Mouse (Mus musculus): Measurements from ENCODE around the gene Mylip. TPM values are rescaled to one million over a fixed set of nuclear protein-coding genes. Genes with fewer than 3 reads are reported as not detected.
A peak's percentile ranks its signal among the peaks of the same experiment; 100 is the strongest.

The Mylip gene
- polyA plus RNA-seq, 2 experiments = 3.3 to 8.2 TPM

- no peak overlapping the region for H3K9ac ChIP-seq (replicated peaks)
- H3K4me3 ChIP-seq (ENCODE audit: insufficient read depth in 1 of 2, low read depth in 2 of 2, low read length in 2 of 2) = no peak overlapping the region
- ATAC-seq (ENCODE audit: insufficient read depth) (no peak), DNase-seq (ENCODE audit: low read depth in 3 of 3, low spot score in 3 of 3) (no peak)
- H3K27ac ChIP-seq = peak overlapping the region; percentile 13
- WGBS (ENCODE audit: insufficient replicate concordance) = 77% methylated on average over 7 of the region's 7 CpGs
- TF ChIP-seq EP300 (IDR thresholded peaks at IDR 0.05; ENCODE audit: low read depth) (no peak), CTCF (IDR thresholded peaks at IDR 0.05; ENCODE audit: low read depth) (peak; percentile 51)
- peak overlapping the region; percentile 4; the same call in 1 of the 2 replicates for H3K4me2 ChIP-seq (ENCODE audit: low read depth)
- H3K27me3 ChIP-seq (ENCODE audit: control insufficient read depth, insufficient read depth, low read length) = no peaks in the 10 kb centered on the region
- H3K36me3 ChIP-seq (replicated peaks; ENCODE audit: control insufficient read depth, insufficient read depth, low read depth) = peaks cover 30% of the 10 kb centered on the region
- peaks cover 57 to 66% of the 10 kb centered on the region in 2 experiments for H3K4me1 ChIP-seq (replicated peaks; ENCODE audit: control insufficient read depth in 2 of 2, insufficient read depth in 2 of 2, low read length in 1 of 2)
- no peaks in the 10 kb centered on the region for H3K9me3 ChIP-seq (ENCODE audit: control insufficient read depth, low read length)
These were observed 12.9 kb downstream of the Mylip start for GRCm38 (mm10) chr13:45402316-45403039.

GRCm38 (mm10) chr13:45404269-45404668 lies 14.7 kb downstream of the Mylip start:
- WGBS (ENCODE audit: insufficient replicate concordance) = 17% methylated on average over 6 of the region's 6 CpGs
- DNase-seq (ENCODE audit: low read depth in 3 of 3, low spot score in 3 of 3) (peak; percentile 84 to 86 (median 84)), ATAC-seq (ENCODE audit: insufficient read depth) (peak; percentile 88)
- Histone ChIP-seq H3K27ac (peak overlapping the region; percentile 92), H3K27me3 (ENCODE audit: control insufficient read depth, insufficient read depth, low read length) (no peaks in the 10 kb centered on the region), H3K9ac (replicated peaks) (peak overlapping the region; percentile 59), H3K36me3 (replicated peaks; ENCODE audit: control insufficient read depth, insufficient read depth, low read depth) (peaks cover 47% of the 10 kb centered on the region), H3K4me3 (ENCODE audit: insufficient read depth in 1 of 2, low read depth in 2 of 2, low read length in 2 of 2) (peak overlapping the region; percentile 8 to 17; a peak in 1 of 4 replicates), H3K4me1 (replicated peaks; ENCODE audit: control insufficient read depth in 2 of 2, insufficient read depth in 2 of 2, low read length in 1 of 2) (peaks cover 55 to 66% of the 10 kb centered on the region in 2 experiments), H3K9me3 (ENCODE audit: control insufficient read depth, low read length) (no peaks in the 10 kb centered on the region), H3K4me2 (ENCODE audit: low read depth) (peak overlapping the region; percentile 63)
- TF ChIP-seq CTCF (IDR thresholded peaks at IDR 0.05; ENCODE audit: low read depth) (no peak), EP300 (IDR thresholded peaks at IDR 0.05; ENCODE audit: low read depth) (peak; percentile 98)

GRCm38 (mm10) chr13:45405194-45405810 lies 15.8 kb downstream of the Mylip start:
- H3K27me3 ChIP-seq (ENCODE audit: control insufficient read depth, insufficient read depth, low read length) = no peaks in the 10 kb centered on the region
- peaks cover 51 to 61% of the 10 kb centered on the region in 2 experiments for H3K4me1 ChIP-seq (replicated peaks; ENCODE audit: control insufficient read depth in 2 of 2, insufficient read depth in 2 of 2, low read length in 1 of 2)
- ATAC-seq (ENCODE audit: insufficient read depth) (peak; percentile 52), DNase-seq (ENCODE audit: low read depth in 3 of 3, low spot score in 3 of 3) (peak; percentile 49 to 56 (median 52))
- peak overlapping the region; percentile 63 for H3K4me2 ChIP-seq (ENCODE audit: low read depth)
- H3K9me3 ChIP-seq (ENCODE audit: control insufficient read depth, low read length) = no peaks in the 10 kb centered on the region
- H3K27ac ChIP-seq = peak overlapping the region; percentile 92
- TF ChIP-seq EP300 (IDR thresholded peaks at IDR 0.05; ENCODE audit: low read depth) = peak; percentile 60
- TF ChIP-seq CTCF (IDR thresholded peaks at IDR 0.05; ENCODE audit: low read depth) = no peak
- peak overlapping the region; percentile 59 for H3K9ac ChIP-seq (replicated peaks)
- H3K36me3 ChIP-seq (replicated peaks; ENCODE audit: control insufficient read depth, insufficient read depth, low read depth) = peaks cover 57% of the 10 kb centered on the region
- 21% methylated on average over 6 of the region's 6 CpGs for WGBS (ENCODE audit: insufficient replicate concordance)
- peak overlapping the region; percentile 13 to 17; a peak in 2 of 4 replicates for H3K4me3 ChIP-seq (ENCODE audit: insufficient read depth in 1 of 2, low read depth in 2 of 2, low read length in 2 of 2)

DNA sequence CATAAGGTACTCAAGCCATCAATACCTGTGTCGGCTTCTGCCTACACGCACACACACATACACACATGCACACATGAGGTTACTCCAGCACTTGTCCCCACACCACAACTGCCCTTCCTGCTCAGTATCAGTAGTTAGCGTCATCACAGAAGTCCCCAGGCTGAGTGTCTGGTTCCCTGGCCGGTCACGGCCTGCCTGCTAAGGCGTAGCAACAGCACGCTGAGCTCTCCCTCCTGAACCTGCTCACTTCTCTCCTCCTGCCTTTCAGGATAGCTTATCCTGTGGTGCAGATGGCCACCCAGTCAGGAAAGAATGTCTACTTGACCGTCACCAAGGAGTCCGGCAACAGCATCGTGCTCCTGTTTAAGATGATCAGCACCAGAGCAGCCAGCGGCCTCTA lies 16.7 kb downstream of the Mylip start:
- Histone ChIP-seq H3K9ac (replicated peaks) (no peak overlapping the region; the same call in 1 of the 2 replicates), H3K36me3 (replicated peaks; ENCODE audit: control insufficient read depth, insufficient read depth, low read depth) (peaks cover 67% of the 10 kb centered on the region), H3K27ac (peak overlapping the region; percentile 63), H3K4me1 (replicated peaks; ENCODE audit: control insufficient read depth in 2 of 2, insufficient read depth in 2 of 2, low read length in 1 of 2) (peaks cover 50 to 57% of the 10 kb centered on the region in 2 experiments), H3K27me3 (ENCODE audit: control insufficient read depth, insufficient read depth, low read length) (no peaks in the 10 kb centered on the region), H3K9me3 (ENCODE audit: control insufficient read depth, low read length) (no peaks in the 10 kb centered on the region), H3K4me3 (ENCODE audit: insufficient read depth in 1 of 2, low read depth in 2 of 2, low read length in 2 of 2) (no peak overlapping the region), H3K4me2 (ENCODE audit: low read depth) (peak overlapping the region; percentile 14; the same call in 1 of the 2 replicates)
- 56% methylated on average over 11 of the region's 11 CpGs for WGBS (ENCODE audit: insufficient replicate concordance)
- no peak for DNase-seq (ENCODE audit: low read depth in 3 of 3, low spot score in 3 of 3)
- TF ChIP-seq CTCF (IDR thresholded peaks at IDR 0.05; ENCODE audit: low read depth) = no peak
- TF ChIP-seq EP300 (IDR thresholded peaks at IDR 0.05; ENCODE audit: low read depth) = no peak
- no peak for ATAC-seq (ENCODE audit: insufficient read depth)

DNA sequence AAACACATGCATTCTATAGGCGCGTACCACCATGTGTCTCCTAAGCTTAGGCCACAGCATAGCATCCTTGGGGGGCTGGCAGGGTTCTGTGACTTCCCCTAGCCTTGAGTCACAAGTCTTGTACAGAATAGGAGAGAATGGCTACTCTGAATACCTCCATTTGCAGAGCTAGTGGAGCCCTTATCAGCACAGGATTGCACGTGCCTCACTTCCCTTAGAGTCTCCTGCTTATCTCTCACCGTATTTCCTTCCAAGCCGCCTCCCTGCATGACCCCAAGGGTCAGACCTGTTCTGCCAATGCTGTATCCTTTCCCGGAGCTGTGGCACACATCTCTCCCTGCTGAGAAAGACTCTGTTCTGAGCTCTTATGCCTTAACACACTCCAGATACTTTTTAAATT lies 17.2 kb downstream of the Mylip start:
- no peaks in the 10 kb centered on the region for H3K9me3 ChIP-seq (ENCODE audit: control insufficient read depth, low read length)
- H3K4me1 ChIP-seq (replicated peaks; ENCODE audit: control insufficient read depth in 2 of 2, insufficient read depth in 2 of 2, low read length in 1 of 2) = peaks cover 49 to 55% of the 10 kb centered on the region in 2 experiments
- ATAC-seq (ENCODE audit: insufficient read depth) (peak; percentile 50), DNase-seq (ENCODE audit: low read depth in 3 of 3, low spot score in 3 of 3) (peak in 2 of 3 experiments; percentile 55 to 56)
- no peak overlapping the region for H3K4me3 ChIP-seq (ENCODE audit: insufficient read depth in 1 of 2, low read depth in 2 of 2, low read length in 2 of 2)
- H3K9ac ChIP-seq (replicated peaks) = no peak overlapping the region; the same call in 1 of the 2 replicates
- TF ChIP-seq CTCF (IDR thresholded peaks at IDR 0.05; ENCODE audit: low read depth) (no peak), EP300 (IDR thresholded peaks at IDR 0.05; ENCODE audit: low read depth) (peak; percentile 76)
- H3K36me3 ChIP-seq (replicated peaks; ENCODE audit: control insufficient read depth, insufficient read depth, low read depth) = peaks cover 70% of the 10 kb centered on the region
- peak overlapping the region; percentile 14; the same call in 1 of the 2 replicates for H3K4me2 ChIP-seq (ENCODE audit: low read depth)
- 18% methylated on average over 6 of the region's 6 CpGs for WGBS (ENCODE audit: insufficient replicate concordance)
- H3K27me3 ChIP-seq (ENCODE audit: control insufficient read depth, insufficient read depth, low read length) = no peaks in the 10 kb centered on the region
- peak overlapping the region; percentile 63 for H3K27ac ChIP-seq

All from liver, embryonic 14.5 days (tissue).